Mouse (Mus musculus): ENCODE measurements around the gene Dusp23. TPM values are rescaled to one million over a fixed set of nuclear protein-coding genes. Genes with fewer than 3 reads are reported as not detected.

Gene Dusp23
- polyA plus RNA-seq (2017; shearing (Covaris generic)), result 6.0 TPM

DNA sequence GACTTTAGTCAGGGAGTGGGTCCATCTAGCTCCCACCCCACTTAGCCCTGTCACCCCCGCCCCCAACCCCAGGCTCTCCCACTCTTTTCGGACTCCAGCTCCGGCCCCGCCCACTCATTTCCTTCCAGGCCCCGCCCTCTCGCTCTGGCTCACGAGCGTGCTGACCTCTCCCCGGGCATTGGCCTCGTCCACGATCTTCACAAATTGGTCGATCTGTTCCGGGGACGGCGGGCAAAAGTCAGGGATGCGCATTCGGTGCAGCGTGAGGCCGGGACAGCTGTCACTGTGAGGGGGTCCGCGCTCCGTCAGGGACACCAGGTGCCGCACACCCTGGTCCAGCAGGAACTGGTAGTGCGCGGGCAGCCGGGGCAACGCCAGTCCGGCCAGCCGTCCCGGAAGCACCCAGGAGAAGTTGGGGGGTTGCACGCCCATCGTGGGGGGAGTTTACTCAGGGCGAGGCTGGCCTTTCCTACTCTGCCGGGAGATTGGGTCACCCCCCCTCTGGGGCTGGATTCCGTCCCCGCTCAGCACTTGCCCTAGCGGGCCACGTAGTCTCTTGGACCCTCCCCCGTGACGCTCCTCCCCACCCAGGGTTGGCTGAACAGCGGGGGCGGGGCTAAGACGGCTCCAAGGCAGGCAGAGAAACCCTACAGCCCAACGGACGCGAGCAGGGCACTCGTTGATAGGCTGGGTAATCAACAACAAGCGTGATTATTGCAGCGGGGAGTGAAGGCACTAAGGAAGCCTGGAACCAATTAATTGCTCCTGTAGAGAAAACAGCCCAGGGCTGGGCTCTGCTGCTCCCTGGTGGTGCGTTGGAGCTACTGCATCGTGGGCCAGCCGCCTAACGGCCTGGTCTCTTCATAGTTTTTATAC lies at the start of gene Dusp23:
Gene Dusp23, minus strand, starts transcription at position 512 of the 876 bp plus-strand sequence.

DNA sequence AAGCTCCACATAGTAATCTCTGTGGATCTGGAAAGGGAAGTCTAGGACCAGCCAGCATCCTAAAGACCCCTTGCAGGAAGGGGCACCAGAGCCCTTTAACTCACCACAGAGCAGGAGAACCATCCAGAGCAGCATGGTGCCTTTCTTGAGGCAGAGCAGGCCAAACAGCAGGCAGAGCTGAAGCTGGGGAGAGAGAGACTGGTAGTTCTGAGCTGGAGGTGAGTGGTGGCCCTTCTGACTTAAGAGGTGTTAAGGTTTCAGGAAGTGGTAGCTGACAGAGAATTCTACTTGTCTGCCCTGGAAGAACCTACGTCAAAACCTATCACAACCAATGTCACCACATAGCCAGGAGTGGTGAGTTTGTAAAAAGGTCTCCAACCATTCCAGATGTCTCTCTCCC lies 30.4 kb downstream of the Dusp23 start, which contains the start of gene Fcrl6:
Gene Fcrl6, minus strand, starts transcription at position 226 of the 400 bp plus-strand sequence.

DNA sequence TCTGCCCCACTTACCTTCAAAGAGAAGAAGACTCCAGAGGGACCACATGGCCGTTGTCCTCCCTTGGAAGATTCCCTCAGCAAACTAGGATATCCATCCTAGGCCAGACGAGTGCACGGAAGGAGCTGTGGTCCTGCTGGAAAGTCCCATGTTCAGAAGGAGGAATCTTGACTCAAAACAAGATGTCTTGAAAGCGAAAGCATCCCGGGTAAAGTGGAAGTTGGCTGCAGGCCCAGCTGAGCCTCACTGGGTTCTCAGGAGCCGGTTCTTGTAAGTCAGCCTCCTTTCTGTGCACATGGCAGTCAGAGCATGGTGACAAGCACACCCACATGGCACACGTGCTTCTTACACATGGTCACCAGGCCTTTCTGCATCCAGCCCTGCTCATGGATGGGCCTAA lies 42.4 kb downstream of the Dusp23 start, which contains the start of gene Slamf8:
Gene Slamf8, minus strand, starts transcription at position 184 of the 400 bp plus-strand sequence.

Other genes starting within 250 kb of the Dusp23 start
- gene Slamf9, start 157.6 kb downstream of the Dusp23 start, polyA plus RNA-seq (2017; shearing (Covaris generic)), result 0.21 TPM
- gene Igsf9, start 151.2 kb downstream of the Dusp23 start, polyA plus RNA-seq (2017; shearing (Covaris generic)), result 1.5 TPM
- 374 TPM for gene Tagln2, start 132.9 kb downstream of the Dusp23 start, polyA plus RNA-seq (2017; shearing (Covaris generic))
- gene Cfap45, start 112.2 kb downstream of the Dusp23 start, polyA plus RNA-seq (2017; shearing (Covaris generic)), result 0.29 TPM
- not detected for gene Vsig8, start 77.0 kb downstream of the Dusp23 start, polyA plus RNA-seq (2017; shearing (Covaris generic))
- gene Slamf8, start 42.4 kb downstream of the Dusp23 start, polyA plus RNA-seq (2017; shearing (Covaris generic)), result 0.61 TPM
- gene Fcrl6, start 30.4 kb downstream of the Dusp23 start, polyA plus RNA-seq (2017; shearing (Covaris generic)), result not detected
- gene Crp, start 65.1 kb upstream of the Dusp23 start, polyA plus RNA-seq (2017; shearing (Covaris generic)), result not detected